Mouse (Mus musculus) cerebellum, adult 18-20 months (tissue): ENCODE data around the gene Polr2b.
A peak's percentile ranks its signal among the peaks of the same experiment; 100 is the strongest.

Experiments used
- DNase-seq, 2 experiments: peaks; one replicate each; pipeline ENCODE4 v3.0.0; 2021

The Polr2b gene

DNA sequence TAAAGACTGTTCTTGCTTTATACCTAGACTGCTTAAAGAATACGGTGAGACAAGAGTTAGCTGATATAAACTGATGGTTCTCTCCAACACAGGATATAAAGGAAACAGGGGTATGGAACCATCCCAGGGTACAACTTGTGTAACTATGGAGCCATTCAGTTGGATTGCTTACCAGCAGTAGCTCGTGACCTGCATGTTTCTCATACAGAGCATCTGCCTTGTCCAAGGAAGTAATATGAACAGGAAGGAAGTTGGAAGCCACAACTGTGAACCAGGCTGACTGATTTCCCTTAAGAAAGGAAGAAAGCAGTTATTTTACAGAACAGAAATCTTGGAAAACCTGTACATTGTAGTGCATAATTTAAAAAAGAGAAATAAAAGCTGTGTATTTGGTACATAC, 10.5 kb upstream of the Polr2b start:
- no peak for DNase-seq

GRCm38 (mm10) chr5:77301296-77301903, 8.5 kb upstream of the Polr2b start:
- DNase-seq: no peak

DNA sequence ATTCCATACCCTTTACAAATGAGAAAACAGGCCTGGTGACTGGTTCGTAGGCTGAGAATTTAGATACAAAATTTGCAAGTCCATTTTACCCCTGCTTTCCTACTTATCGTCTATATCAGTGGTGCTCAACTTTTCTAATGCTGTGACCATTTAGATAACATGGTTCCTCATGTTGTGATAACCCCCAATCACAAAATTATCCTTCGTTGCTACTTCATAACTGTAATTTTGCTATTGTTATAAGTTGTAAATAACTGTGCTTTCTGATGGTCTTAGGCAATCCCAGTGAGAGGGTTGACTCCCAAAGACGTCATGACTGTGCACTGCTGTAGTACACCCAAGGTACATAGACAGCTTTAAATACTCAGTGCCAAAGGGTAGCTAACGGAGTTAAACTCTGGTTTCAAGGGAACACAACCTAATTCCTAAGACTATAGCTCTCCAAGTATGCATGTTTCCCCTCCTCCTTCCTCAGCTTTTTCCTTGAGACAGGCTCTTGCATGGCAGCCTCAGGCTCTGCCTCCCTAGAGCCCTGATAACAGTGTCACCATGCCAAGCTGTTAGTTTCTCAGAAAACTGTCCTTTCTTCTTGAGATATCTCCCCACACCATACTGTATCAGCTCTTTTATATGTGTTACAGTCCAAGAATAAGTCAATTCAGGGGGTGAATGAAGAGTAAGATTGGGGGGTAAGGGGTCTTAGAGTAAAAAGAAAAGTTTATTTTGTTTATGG, 2.0 kb upstream of the Polr2b start:
- no peak for DNase-seq

DNA sequence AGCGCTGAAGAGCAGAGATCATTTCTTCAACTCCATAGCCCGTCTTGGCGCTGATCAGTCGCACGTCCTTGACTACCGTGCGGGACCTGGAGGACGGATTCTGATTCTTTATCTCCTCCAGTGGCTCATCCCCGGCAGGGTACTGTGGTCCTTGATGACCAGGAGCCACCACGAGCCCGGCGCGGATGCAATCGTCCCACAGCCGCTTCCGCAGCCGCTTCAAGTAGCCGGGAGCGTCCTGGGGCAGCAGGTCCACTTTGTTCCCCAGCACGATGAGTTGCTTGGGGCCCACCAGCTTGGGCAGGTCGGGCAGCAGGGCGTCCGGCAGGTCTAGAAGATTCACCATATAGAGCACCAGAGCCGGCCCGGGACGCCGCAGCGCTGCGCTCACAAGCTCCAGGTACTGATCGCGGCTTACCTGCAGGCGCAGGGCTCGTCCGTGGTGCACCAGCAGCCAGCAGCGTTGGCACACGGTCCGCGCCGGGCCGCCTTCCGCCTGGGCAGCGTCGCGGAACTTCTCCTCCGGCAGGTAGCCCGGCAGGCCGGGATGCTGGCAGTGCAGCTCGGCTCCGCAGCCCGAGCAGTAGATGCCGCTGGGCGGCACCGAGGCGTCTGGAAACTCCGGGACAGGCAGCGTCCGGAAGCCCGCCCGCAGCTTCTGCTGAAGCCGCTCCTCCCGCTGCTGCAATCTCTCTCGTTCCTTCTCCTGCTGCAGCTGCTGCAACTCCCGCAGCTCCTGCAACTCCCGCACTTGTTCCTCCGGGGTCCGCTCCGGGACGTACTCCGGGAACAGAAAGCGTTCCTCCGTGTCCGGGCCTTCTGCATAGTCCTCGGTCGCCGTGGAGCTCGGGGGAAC, 668 bp upstream of the Polr2b start:
- peak; percentile 41 to 63 for DNase-seq

DNA sequence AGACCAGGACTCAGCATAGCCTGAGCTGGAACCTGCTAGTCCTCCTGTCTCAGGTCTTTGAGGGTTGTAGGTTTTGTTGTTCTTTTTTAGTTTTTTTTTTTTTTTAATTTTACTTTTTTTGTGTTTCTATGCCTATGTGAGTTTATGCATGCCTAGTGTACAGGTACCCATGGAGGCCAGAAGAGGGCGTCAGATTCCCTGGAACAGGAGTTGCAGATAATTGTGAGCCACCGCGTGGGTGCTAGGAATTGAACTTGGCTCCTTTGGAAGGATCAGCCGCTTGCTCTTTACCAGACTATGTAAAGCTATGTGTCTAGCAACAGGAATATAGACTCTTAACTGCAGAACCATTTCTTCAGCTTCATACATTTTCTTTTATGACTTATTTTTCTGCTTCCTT, 4.3 kb downstream of the Polr2b start:
- DNase-seq: no peak

GRCm38 (mm10) chr5:77314986-77315385, 5.0 kb downstream of the Polr2b start:
- no peak for DNase-seq

GRCm38 (mm10) chr5:77324936-77325335, 15.0 kb downstream of the Polr2b start:
- no peak for DNase-seq

DNA sequence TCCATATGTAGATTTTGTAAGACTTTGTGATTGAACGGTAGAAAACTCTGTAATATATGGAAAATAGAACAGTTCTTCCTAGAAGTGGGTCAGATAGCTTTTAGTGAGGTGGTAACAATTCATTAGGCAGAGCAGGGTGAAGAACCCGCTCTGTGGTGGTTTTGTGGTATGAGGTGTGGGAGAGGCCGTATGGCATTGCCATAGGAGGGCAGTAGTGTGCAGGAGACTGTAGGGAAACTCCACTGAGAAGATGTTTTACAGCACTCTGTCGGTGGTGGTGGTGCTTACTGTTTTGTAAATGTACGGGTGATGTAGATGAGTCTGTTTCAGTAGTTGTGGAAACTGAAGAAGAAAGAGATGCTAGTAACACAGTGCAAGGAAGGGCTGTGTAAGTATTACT, 20.2 kb downstream of the Polr2b start:
- DNase-seq: no peak

DNA sequence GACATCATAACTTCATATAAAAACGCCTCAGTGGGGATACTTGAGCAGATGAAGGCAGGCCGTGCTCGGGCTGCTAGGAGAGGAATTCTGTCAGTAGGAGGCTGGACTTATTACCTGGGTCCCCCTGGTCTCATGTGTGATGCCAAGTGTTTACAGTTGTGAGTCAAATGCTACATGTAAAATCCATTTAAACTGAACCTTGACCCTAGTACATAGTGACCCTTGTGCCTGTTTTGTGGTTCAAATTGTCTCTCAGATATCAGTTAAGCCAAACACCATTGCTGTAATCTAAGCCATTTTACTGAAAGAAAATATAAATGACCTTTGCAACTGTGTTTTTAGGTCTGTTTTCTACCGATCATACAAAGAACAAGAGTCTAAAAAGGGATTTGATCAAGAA, 30.1 kb downstream of the Polr2b start:
- DNase-seq: no peak

DNA sequence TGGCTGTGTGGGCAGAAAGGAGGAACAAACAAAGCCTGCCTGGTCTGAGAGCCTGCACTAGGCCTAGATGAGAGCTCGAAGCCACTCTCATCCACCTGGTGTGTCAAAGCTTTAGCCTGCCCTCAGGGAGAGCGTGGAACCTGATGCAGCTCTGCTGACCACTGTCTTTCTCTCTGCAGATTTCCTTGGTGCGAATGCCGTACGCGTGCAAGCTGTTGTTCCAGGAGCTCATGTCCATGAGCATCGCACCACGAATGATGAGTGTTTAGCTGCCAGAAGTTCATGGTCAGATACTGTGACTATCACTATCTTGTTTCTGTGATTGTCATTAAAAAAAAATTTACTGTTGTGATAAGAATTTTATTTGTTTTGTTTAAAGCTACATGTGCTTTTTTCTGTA, 39.0 kb downstream of the Polr2b start:
- DNase-seq: no peak

- DNase-seq: no peak
Observed at GRCm38 (mm10) chr5:77349971-77350658, 40.2 kb downstream of the Polr2b start.

- DNase-seq: no peak
Observed at GRCm38 (mm10) chr5:77351691-77352090, 41.7 kb downstream of the Polr2b start.

- DNase-seq: peak; percentile 76 to 87
Observed at GRCm38 (mm10) chr5:77354361-77354787, 44.4 kb downstream of the Polr2b start.

- DNase-seq: no peak
Observed at GRCm38 (mm10) chr5:77355307-77356265, 45.6 kb downstream of the Polr2b start.

- DNase-seq: no peak
Observed at GRCm38 (mm10) chr5:77357405-77358149, 47.6 kb downstream of the Polr2b start.

GRCm38 (mm10) chr5:77358347-77358746, 48.4 kb downstream of the Polr2b start:
- DNase-seq: no peak

GRCm38 (mm10) chr5:77359971-77360370, 50.0 kb downstream of the Polr2b start:
- no peak for DNase-seq

GRCm38 (mm10) chr5:77361006-77361405, 51.1 kb downstream of the Polr2b start:
- DNase-seq: no peak

DNA sequence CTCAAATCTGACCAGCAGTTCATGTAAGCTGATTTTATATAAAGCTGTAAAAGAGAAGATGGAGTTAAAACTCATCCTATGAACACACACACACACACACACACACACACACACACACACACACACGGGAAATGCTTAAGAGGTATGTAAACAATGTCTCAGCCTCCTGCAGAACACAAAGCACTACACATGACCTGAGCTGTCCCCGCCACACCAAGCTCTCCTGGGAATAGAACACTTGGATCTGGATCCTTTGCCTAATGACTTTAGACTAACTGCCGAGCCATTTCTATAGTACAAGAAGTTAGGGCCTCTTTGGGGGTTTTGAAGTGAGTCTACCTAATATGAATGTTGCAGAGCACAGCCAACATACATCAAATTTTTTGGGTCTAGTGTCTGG, 52.2 kb downstream of the Polr2b start:
- DNase-seq: no peak

- no peak for DNase-seq
Observed at GRCm38 (mm10) chr5:77363650-77364049, 53.7 kb downstream of the Polr2b start.

GRCm38 (mm10) chr5:77364443-77365038, 54.6 kb downstream of the Polr2b start:
- no peak for DNase-seq
